Mouse (Mus musculus): ENCODE measurements around the gene Os9. TPM values are rescaled to one million over a fixed set of nuclear protein-coding genes. Genes with fewer than 3 reads are reported as not detected.

Os9 gene
- polyA plus RNA-seq, 1 experiment: 114 TPM

GRCm38 (mm10) chr10:127071203-127071602, 49.7 kb downstream of the Os9 start:
- no peak for DNase-seq
- Histone ChIP-seq H3K27me3 (replicated peaks; ENCODE audit: control insufficient read depth, insufficient read depth, low read length) (no peaks in the 10 kb centered on the region), H3K27ac (ENCODE audit: insufficient read depth, low read depth, low read length) (no peak overlapping the region), H3K4me3 (ENCODE audit: insufficient read depth, low read depth, low read length) (no peak overlapping the region), H3K36me3 (ENCODE audit: control insufficient read depth, insufficient read depth, low read length) (no peaks in the 10 kb centered on the region; the same call in none of the 2 replicates), H3K4me1 (ENCODE audit: control insufficient read depth, insufficient read depth, low read length) (no peaks in the 10 kb centered on the region; the same call in 1 of the 2 replicates)
- WGBS: 70% methylated on average over 9 of the region's 9 CpGs
- TF ChIP-seq CTCF (conservative IDR thresholded peaks at IDR 0.05; ENCODE audit: insufficient read depth, insufficient read length, low read depth, low read length) (no peak), POLR2A (IDR thresholded peaks at IDR 0.05; ENCODE audit: low read depth, low read length) (no peak)

- Histone ChIP-seq H3K36me3 (ENCODE audit: control insufficient read depth, insufficient read depth, low read length) (peaks cover 1% of the 10 kb centered on the region), H3K4me1 (ENCODE audit: control insufficient read depth, insufficient read depth, low read length) (no peaks in the 10 kb centered on the region; the same call in 1 of the 2 replicates), H3K27ac (ENCODE audit: insufficient read depth, low read depth, low read length) (peak within 1 kb of the TSS; percentile 71), H3K4me3 (ENCODE audit: insufficient read depth, low read depth, low read length) (peak within 1 kb of the TSS; percentile 86), H3K27me3 (replicated peaks; ENCODE audit: control insufficient read depth, insufficient read depth, low read length) (no peaks in the 10 kb centered on the region)
- TF ChIP-seq CTCF (conservative IDR thresholded peaks at IDR 0.05; ENCODE audit: insufficient read depth, insufficient read length, low read depth, low read length) (no peak), POLR2A (IDR thresholded peaks at IDR 0.05; ENCODE audit: low read depth, low read length) (peak; percentile 48)
- under 1% methylated on average over 36 of the region's 36 CpGs for WGBS
- peak; percentile 98 for DNase-seq
Measured at GRCm38 (mm10) chr10:127070190-127071121, 50.5 kb downstream of the Os9 start, which contains the start of gene Tspan31. Gene Tspan31 (minus strand): TSS chr10:127070264.

GRCm38 (mm10) chr10:127069281-127070189, 51.4 kb downstream of the Os9 start:
- TF ChIP-seq POLR2A (IDR thresholded peaks at IDR 0.05; ENCODE audit: low read depth, low read length) (no peak), CTCF (conservative IDR thresholded peaks at IDR 0.05; ENCODE audit: insufficient read depth, insufficient read length, low read depth, low read length) (no peak)
- Histone ChIP-seq H3K4me1 (ENCODE audit: control insufficient read depth, insufficient read depth, low read length) (no peaks in the 10 kb centered on the region; the same call in 1 of the 2 replicates), H3K36me3 (ENCODE audit: control insufficient read depth, insufficient read depth, low read length) (peaks cover 1% of the 10 kb centered on the region), H3K27me3 (replicated peaks; ENCODE audit: control insufficient read depth, insufficient read depth, low read length) (no peaks in the 10 kb centered on the region), H3K4me3 (ENCODE audit: insufficient read depth, low read depth, low read length) (peak overlapping the region; percentile 86), H3K27ac (ENCODE audit: insufficient read depth, low read depth, low read length) (peak overlapping the region; percentile 71)
- no peak for DNase-seq
- 3% methylated on average over 30 of the region's 30 CpGs for WGBS

- TF ChIP-seq CTCF (conservative IDR thresholded peaks at IDR 0.05; ENCODE audit: insufficient read depth, insufficient read length, low read depth, low read length): no peak
- TF ChIP-seq POLR2A (IDR thresholded peaks at IDR 0.05; ENCODE audit: low read depth, low read length): no peak
- no peaks in the 10 kb centered on the region for H3K27me3 ChIP-seq (replicated peaks; ENCODE audit: control insufficient read depth, insufficient read depth, low read length)
- no peak overlapping the region for H3K4me3 ChIP-seq (ENCODE audit: insufficient read depth, low read depth, low read length)
- H3K4me1 ChIP-seq (ENCODE audit: control insufficient read depth, insufficient read depth, low read length): peaks cover 3% of the 10 kb centered on the region
- no peak overlapping the region for H3K27ac ChIP-seq (ENCODE audit: insufficient read depth, low read depth, low read length)
- WGBS: 67% methylated on average over 9 of the region's 9 CpGs
- peaks cover 1% of the 10 kb centered on the region for H3K36me3 ChIP-seq (ENCODE audit: control insufficient read depth, insufficient read depth, low read length)
- no peak for DNase-seq
Measured at GRCm38 (mm10) chr10:127068360-127069038, 52.4 kb downstream of the Os9 start.

DNA sequence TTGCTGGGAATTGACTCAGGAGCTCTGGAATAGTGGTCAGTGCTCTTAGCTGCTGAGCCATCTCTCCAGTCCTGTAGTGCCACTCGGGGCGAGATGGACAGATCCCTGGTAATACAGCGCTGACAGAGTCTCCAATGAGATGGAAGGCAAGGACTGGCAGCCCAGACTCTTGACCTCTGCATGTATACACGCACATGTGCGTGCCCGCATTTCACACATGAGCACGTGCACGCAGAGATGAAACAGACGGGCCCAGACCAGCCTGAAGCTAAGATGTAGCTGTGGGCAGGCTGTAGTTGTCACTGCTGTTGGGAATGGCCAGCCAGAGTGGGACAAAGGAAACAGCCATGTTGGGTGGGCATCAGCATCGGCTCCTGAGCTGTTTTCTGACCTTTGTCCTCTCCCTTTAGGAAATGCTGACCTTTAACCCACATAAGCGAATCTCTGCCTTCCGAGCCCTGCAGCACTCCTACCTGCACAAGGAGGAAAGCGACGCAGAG, 54.4 kb downstream of the Os9 start:
- Histone ChIP-seq H3K4me3 (ENCODE audit: insufficient read depth, low read depth, low read length) (no peak overlapping the region), H3K4me1 (ENCODE audit: control insufficient read depth, insufficient read depth, low read length) (peaks cover 3% of the 10 kb centered on the region), H3K36me3 (ENCODE audit: control insufficient read depth, insufficient read depth, low read length) (peaks cover 1% of the 10 kb centered on the region), H3K27ac (ENCODE audit: insufficient read depth, low read depth, low read length) (no peak overlapping the region), H3K27me3 (replicated peaks; ENCODE audit: control insufficient read depth, insufficient read depth, low read length) (no peaks in the 10 kb centered on the region)
- WGBS: 81% methylated on average over 14 of the region's 14 CpGs
- no peak for DNase-seq
- no peak for TF ChIP-seq CTCF (conservative IDR thresholded peaks at IDR 0.05; ENCODE audit: insufficient read depth, insufficient read length, low read depth, low read length)
- no peak for TF ChIP-seq POLR2A (IDR thresholded peaks at IDR 0.05; ENCODE audit: low read depth, low read length)

GRCm38 (mm10) chr10:127065981-127066380, 55.0 kb downstream of the Os9 start:
- no peak overlapping the region for H3K4me3 ChIP-seq (ENCODE audit: insufficient read depth, low read depth, low read length)
- H3K36me3 ChIP-seq (ENCODE audit: control insufficient read depth, insufficient read depth, low read length): peaks cover 1% of the 10 kb centered on the region
- peaks cover 3% of the 10 kb centered on the region for H3K4me1 ChIP-seq (ENCODE audit: control insufficient read depth, insufficient read depth, low read length)
- WGBS: 61% methylated on average over 9 of the region's 9 CpGs
- DNase-seq: peak; percentile 60
- H3K27me3 ChIP-seq (replicated peaks; ENCODE audit: control insufficient read depth, insufficient read depth, low read length): no peaks in the 10 kb centered on the region
- no peak overlapping the region for H3K27ac ChIP-seq (ENCODE audit: insufficient read depth, low read depth, low read length)
- TF ChIP-seq POLR2A (IDR thresholded peaks at IDR 0.05; ENCODE audit: low read depth, low read length): no peak
- TF ChIP-seq CTCF (conservative IDR thresholded peaks at IDR 0.05; ENCODE audit: insufficient read depth, insufficient read length, low read depth, low read length): no peak
